Mouse (Mus musculus): ENCODE results near the gene Ssh2. TPM values are rescaled to one million over a fixed set of nuclear protein-coding genes. Genes with fewer than 3 reads are reported as not detected.

Ssh2 gene
- polyA plus RNA-seq, 1 experiment: 6.1 TPM

DNA sequence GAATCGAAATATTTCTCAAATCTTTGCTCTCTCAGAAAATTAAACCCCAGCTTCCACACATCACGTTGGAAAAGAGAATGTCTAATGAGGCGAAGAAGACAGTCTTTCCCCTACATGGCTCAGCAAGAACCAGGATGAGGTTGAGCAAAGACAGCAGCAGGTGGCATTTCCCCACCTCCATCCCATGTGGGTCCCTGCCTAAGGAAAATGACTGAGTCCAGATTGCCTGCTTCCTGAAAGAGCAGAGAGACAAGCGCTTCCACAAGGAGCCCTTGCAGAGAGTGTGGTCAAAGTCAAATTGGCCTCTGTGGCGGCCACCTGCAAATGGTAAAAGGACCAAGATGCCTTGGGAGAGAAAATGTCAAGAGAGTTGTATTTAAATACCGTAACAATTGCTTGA, 274.4 kb downstream of the Ssh2 start:
- WGBS: 78% methylated on average over 6 of the region's 6 CpGs
- Histone ChIP-seq H3K36me3 (ENCODE audit: control insufficient read depth, insufficient read depth, low read length) (no peaks in the 10 kb centered on the region), H3K27me3 (replicated peaks; ENCODE audit: control insufficient read depth, insufficient read depth, low read length) (no peaks in the 10 kb centered on the region), H3K27ac (ENCODE audit: insufficient read depth, low read depth, low read length) (no peak overlapping the region), H3K4me3 (ENCODE audit: insufficient read depth, low read depth, low read length) (no peak overlapping the region), H3K4me1 (ENCODE audit: control insufficient read depth, insufficient read depth, low read length) (peaks cover 24% of the 10 kb centered on the region)
- no peak for DNase-seq
- TF ChIP-seq CTCF (conservative IDR thresholded peaks at IDR 0.05; ENCODE audit: insufficient read depth, insufficient read length, low read depth, low read length): no peak
- TF ChIP-seq POLR2A (IDR thresholded peaks at IDR 0.05; ENCODE audit: low read depth, low read length): no peak

DNA sequence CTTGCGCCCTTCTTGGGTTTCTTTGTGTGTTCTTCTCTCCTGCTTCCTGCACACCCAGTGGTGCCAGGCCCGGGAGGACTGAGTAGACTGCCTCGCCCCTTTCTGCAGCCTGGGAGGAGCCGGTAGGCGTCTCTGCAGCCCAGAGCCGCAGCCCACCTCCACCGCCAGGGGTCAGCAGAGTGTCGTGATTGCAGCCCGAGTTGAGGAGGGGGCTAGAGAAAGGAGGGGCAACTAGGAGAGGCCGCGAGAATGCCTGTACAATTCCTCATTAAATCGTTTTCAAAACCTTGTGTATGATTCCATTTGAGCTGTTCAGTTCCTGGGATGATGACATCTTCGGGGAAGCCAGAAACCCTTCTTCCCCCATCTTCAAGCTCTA, 275.0 kb downstream of the Ssh2 start:
- WGBS: under 1% methylated on average over 13 of the region's 13 CpGs
- Histone ChIP-seq H3K4me1 (ENCODE audit: control insufficient read depth, insufficient read depth, low read length) (peaks cover 24% of the 10 kb centered on the region), H3K4me3 (ENCODE audit: insufficient read depth, low read depth, low read length) (peak overlapping the region; percentile 5; the same call in 1 of the 2 replicates), H3K36me3 (ENCODE audit: control insufficient read depth, insufficient read depth, low read length) (no peaks in the 10 kb centered on the region), H3K27ac (ENCODE audit: insufficient read depth, low read depth, low read length) (no peak overlapping the region), H3K27me3 (replicated peaks; ENCODE audit: control insufficient read depth, insufficient read depth, low read length) (no peaks in the 10 kb centered on the region)
- TF ChIP-seq CTCF (conservative IDR thresholded peaks at IDR 0.05; ENCODE audit: insufficient read depth, insufficient read length, low read depth, low read length) (peak; percentile 93), POLR2A (IDR thresholded peaks at IDR 0.05; ENCODE audit: low read depth, low read length) (no peak)
- peak; percentile 89 for DNase-seq

DNA sequence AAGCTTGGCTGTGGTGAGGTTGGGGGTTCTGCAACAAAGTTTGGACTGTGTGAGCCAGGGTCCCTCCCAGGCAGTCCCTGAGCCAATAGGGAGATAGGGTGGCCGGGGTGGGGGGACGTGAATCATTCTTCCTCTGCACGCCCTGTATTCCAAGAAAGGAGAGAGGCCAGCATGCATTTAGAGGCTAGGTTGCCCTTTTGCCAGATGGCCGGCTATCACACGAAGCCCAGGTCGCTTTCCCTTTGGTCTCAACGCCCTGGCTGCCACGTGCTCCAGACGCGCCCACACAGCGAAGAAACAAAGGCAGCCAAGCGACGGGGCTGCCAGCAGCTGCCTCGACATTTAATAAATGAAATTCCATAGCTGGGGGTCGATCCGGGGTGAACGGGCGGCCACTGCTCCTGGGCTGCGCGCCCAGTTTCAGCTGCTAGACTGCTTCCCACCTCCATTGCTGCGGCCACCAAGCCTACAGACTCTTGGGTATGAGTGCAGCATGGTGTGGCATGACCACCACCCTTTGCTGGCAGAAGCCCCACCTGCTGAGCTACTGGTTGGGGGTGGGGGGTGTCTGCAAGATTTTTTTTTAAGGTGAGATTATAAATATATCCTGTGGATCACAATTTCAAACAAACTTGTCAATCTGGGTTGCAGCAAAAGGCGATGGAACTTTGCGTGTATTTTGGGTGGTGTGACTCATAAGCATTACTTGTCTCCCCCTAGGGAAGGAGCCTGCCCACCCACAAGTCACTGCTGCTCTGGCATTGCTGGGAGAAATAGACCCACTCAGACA, 275.6 kb downstream of the Ssh2 start:
- TF ChIP-seq CTCF (conservative IDR thresholded peaks at IDR 0.05; ENCODE audit: insufficient read depth, insufficient read length, low read depth, low read length) (no peak), POLR2A (IDR thresholded peaks at IDR 0.05; ENCODE audit: low read depth, low read length) (no peak)
- Histone ChIP-seq H3K36me3 (ENCODE audit: control insufficient read depth, insufficient read depth, low read length) (no peaks in the 10 kb centered on the region), H3K4me3 (ENCODE audit: insufficient read depth, low read depth, low read length) (peak overlapping the region; percentile 7; the same call in 1 of the 2 replicates), H3K4me1 (ENCODE audit: control insufficient read depth, insufficient read depth, low read length) (peaks cover 26% of the 10 kb centered on the region), H3K27ac (ENCODE audit: insufficient read depth, low read depth, low read length) (no peak overlapping the region), H3K27me3 (replicated peaks; ENCODE audit: control insufficient read depth, insufficient read depth, low read length) (no peaks in the 10 kb centered on the region)
- WGBS: 2% methylated on average over 23 of the region's 23 CpGs
- peak; percentile 62 for DNase-seq

DNA sequence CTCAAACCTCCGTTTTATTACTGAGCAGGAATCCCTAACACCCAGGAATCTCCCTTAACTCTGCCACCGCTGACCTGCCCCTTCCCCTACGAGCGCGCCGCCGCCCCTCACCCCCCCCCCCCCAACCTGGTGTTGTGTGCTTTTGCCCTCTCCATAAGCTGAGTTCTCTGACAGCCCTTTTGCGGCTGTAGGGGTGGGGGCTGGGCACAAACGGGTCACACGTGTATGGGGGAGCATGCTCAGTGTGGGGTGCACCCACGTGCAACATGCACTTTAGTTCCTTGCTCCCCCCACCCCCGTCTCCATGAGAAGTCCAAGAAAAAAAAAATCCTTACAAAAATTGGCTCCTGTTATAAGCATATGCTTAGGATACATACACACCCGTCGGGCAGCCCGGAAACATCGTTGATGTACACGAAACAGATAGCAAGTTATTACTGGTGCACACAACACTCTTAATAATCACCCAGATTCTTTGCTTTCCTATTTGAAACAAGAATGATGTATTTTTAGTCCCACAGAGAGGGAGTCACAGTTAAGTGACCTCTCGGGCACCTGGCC, 276.3 kb downstream of the Ssh2 start:
- no peaks in the 10 kb centered on the region for H3K36me3 ChIP-seq (ENCODE audit: control insufficient read depth, insufficient read depth, low read length)
- peaks cover 26% of the 10 kb centered on the region for H3K4me1 ChIP-seq (ENCODE audit: control insufficient read depth, insufficient read depth, low read length)
- H3K4me3 ChIP-seq (ENCODE audit: insufficient read depth, low read depth, low read length): peak overlapping the region; percentile 92
- no peaks in the 10 kb centered on the region for H3K27me3 ChIP-seq (replicated peaks; ENCODE audit: control insufficient read depth, insufficient read depth, low read length)
- 2% methylated on average over 16 of the region's 18 CpGs for WGBS
- TF ChIP-seq CTCF (conservative IDR thresholded peaks at IDR 0.05; ENCODE audit: insufficient read depth, insufficient read length, low read depth, low read length): no peak
- no peak for TF ChIP-seq POLR2A (IDR thresholded peaks at IDR 0.05; ENCODE audit: low read depth, low read length)
- H3K27ac ChIP-seq (ENCODE audit: insufficient read depth, low read depth, low read length): peak overlapping the region; percentile 97
- no peak for DNase-seq

DNA sequence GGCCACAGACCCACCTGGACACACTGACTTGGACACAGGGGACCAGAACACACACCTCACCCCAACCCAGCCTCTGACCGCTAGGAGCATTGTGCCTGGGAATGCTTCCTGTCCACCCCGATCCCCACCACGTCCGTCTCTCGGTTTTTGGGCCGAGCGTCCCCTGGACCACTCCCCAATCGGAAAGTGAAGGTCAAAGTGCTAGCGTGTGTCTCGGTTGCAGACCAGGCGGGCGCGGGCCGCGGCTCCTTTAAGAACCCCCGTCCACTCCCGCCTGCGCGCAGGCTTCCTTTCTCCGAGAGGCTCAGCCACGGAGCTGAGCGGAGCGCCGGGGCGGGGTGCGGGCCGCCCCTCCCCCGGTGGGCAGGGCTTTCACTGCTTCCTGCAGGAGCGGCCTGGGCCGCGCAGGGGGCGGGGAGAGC, 276.8 kb downstream of the Ssh2 start:
- H3K27me3 ChIP-seq (replicated peaks; ENCODE audit: control insufficient read depth, insufficient read depth, low read length): no peaks in the 10 kb centered on the region
- under 1% methylated on average over 25 of the region's 32 CpGs for WGBS
- H3K27ac ChIP-seq (ENCODE audit: insufficient read depth, low read depth, low read length): peak overlapping the region; percentile 97
- TF ChIP-seq CTCF (conservative IDR thresholded peaks at IDR 0.05; ENCODE audit: insufficient read depth, insufficient read length, low read depth, low read length) (peak; percentile 24; the same call in 1 of the 2 replicates), POLR2A (IDR thresholded peaks at IDR 0.05; ENCODE audit: low read depth, low read length) (no peak)
- H3K4me1 ChIP-seq (ENCODE audit: control insufficient read depth, insufficient read depth, low read length): peaks cover 30% of the 10 kb centered on the region
- DNase-seq: peak; percentile 97
- no peaks in the 10 kb centered on the region for H3K36me3 ChIP-seq (ENCODE audit: control insufficient read depth, insufficient read depth, low read length)
- peak overlapping the region; percentile 92 for H3K4me3 ChIP-seq (ENCODE audit: insufficient read depth, low read depth, low read length)

DNA sequence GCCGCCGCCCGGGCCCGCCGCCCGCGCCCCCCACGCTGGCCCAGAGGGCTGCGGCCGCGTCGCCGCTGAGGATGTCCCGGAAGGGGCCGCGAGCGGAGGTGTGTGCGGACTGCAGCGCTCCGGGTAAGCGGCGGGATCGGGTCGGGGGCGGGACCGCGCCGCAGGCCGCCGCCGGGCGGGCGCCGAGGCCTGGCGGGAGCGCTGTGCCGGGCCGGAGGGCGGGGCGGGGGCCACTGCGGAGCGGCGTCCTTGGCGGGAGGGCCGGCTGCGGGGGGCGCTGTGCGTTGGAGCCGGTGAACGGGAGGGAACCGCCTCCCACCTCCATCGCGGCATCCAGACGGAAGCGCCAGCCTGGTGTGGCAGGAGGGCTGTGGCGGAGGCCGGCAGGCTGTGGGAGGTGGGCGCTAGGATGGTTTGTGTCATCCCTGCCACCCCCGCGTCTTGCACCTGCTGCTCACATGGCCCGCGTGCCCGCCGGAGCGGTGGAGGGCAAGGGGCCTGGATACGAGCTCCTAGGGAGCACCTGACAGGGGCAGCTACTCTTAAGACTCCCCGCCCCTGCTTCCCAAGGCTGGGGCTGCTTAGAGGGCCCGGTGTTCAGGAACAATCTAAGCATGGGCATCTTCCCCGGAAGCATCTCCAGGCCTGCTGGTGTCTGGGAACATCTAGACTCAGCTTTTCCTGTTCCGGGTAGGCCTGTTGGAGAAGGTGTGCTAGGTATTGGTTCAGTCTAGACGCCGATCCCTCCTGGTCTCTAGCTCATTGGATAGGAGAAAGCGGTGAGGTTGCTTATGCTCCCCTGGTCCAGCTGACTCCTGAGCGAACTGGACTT, 277.6 kb downstream of the Ssh2 start, which contains the start of gene Git1:
Gene Git1, plus strand, starts transcription at position 51 of the 832 bp plus-strand sequence.
- Histone ChIP-seq H3K27me3 (replicated peaks; ENCODE audit: control insufficient read depth, insufficient read depth, low read length) (no peaks in the 10 kb centered on the region), H3K36me3 (ENCODE audit: control insufficient read depth, insufficient read depth, low read length) (no peaks in the 10 kb centered on the region), H3K4me1 (ENCODE audit: control insufficient read depth, insufficient read depth, low read length) (peaks cover 36% of the 10 kb centered on the region), H3K4me3 (ENCODE audit: insufficient read depth, low read depth, low read length) (peak within 1 kb of the TSS; percentile 92), H3K27ac (ENCODE audit: insufficient read depth, low read depth, low read length) (peak within 1 kb of the TSS; percentile 97)
- DNase-seq: peak; percentile 59
- no peak for TF ChIP-seq CTCF (conservative IDR thresholded peaks at IDR 0.05; ENCODE audit: insufficient read depth, insufficient read length, low read depth, low read length)
- no peak for TF ChIP-seq POLR2A (IDR thresholded peaks at IDR 0.05; ENCODE audit: low read depth, low read length)
- 1% methylated on average over 70 of the region's 74 CpGs for WGBS

Measured in kidney, adult 2 months (tissue).